Mouse (Mus musculus) neural tube, embryonic 13.5 days (tissue): ENCODE results near the gene Trpc1. TPM values are rescaled to one million over a fixed set of nuclear protein-coding genes. Genes with fewer than 3 reads are reported as not detected.
A peak's percentile ranks its signal among the peaks of the same experiment; 100 is the strongest.

Experiments used
- ATAC-seq: fragments of 200-750 bp; cut with Nextera tagmentation; 2 replicates; pipeline ENCODE4 v1.8.0; 2017; ENCODE audit warnings: low read depth, mild to moderate bottlenecking, moderate TSS enrichment, moderate library complexity
- H3K27ac ChIP-seq: fragments of 300-500 bp; sonication (generic); replicated peaks from 2 replicates; pipeline ENCODE4 v1.5.1; 2015; ENCODE audit warnings: moderate library complexity, mild to moderate bottlenecking, inconsistent platforms
- H3K27me3 ChIP-seq: fragments of 300-500 bp; sonication (generic); 2 replicates; pipeline ENCODE4 v1.6.1; 2015; ENCODE audit warnings: mild to moderate bottlenecking, inconsistent platforms
- H3K36me3 ChIP-seq: fragments of 300-500 bp; sonication (generic); 2 replicates; pipeline ENCODE4 v1.6.1; 2015; ENCODE audit warnings: mild to moderate bottlenecking, inconsistent platforms
- H3K4me1 ChIP-seq: fragments of 300-500 bp; sonication (generic); replicated peaks from 2 replicates; pipeline ENCODE4 v1.6.1; 2015; ENCODE audit warnings: inconsistent platforms
- H3K4me2 ChIP-seq: fragments of 300-500 bp; sonication (generic); 2 replicates; pipeline ENCODE4 v1.6.1; 2015; ENCODE audit warnings: inconsistent platforms, mild to moderate bottlenecking, moderate library complexity
- H3K4me3 ChIP-seq: fragments of 300-500 bp; sonication (generic); 2 replicates; pipeline ENCODE4 v1.5.1; 2015; ENCODE audit warnings: mild to moderate bottlenecking, inconsistent platforms
- H3K9ac ChIP-seq: fragments of 300-500 bp; sonication (generic); 2 replicates; pipeline ENCODE4 v1.6.1; 2015; ENCODE audit warnings: moderate library complexity, mild to moderate bottlenecking, inconsistent platforms
- H3K9me3 ChIP-seq: fragments of 300-500 bp; sonication (generic); 2 replicates; pipeline ENCODE4 v1.6.1; 2016; ENCODE audit warnings: inconsistent platforms
- WGBS: fragments of 180-500 bp; shearing (Covaris S2); methylation state at CpG from one replicate; pipeline ENCODE4 v1.1.7; 2015; 5-methylcytosine and 5-hydroxymethylcytosine counted together
- polyA plus RNA-seq: library from polyadenylated mRNA; unstranded; fragments of >200 nt; fragmentation: Nextera tagmentation; extraction: Ambion mirVana; gene quantifications from 2 replicates; pipeline ENCODE4 v1.2.1, GENCODE M21; 2015

Gene Trpc1
- polyA plus RNA-seq, 1 experiment from 2014 or later, result 5.5 TPM

DNA sequence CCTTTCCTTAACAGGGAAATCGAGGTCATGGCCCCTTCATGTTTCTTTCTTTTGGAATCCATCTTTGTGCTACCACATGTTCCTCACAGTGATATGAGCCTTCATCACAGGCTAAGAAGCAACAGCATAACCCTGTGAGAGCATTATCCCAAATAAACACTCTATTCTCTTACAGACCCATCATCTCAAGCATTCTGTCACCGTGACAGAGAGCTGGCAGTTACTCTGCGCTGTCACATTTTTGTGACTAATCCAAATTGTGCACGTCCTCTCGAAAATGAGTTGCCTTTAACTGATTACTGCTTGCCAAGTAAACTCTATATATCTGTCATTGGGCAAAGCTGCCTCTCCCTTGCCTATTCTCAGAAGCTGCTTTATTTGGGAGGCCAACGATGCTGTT is 84.3 kb downstream of the Trpc1 start:
- H3K9ac ChIP-seq, result no peak overlapping the region

GRCm38 (mm10) chr9:95664290-95664989 is 85.7 kb downstream of the Trpc1 start:
- ATAC-seq, result peak; percentile 74
- 46% methylated on average over 10 of the region's 10 CpGs for WGBS
- Histone ChIP-seq H3K36me3 (no peaks in the 10 kb centered on the region), H3K4me1 (peaks cover 23% of the 10 kb centered on the region), H3K27me3 (no peaks in the 10 kb centered on the region), H3K9me3 (no peaks in the 10 kb centered on the region), H3K4me3 (no peak overlapping the region), H3K27ac (no peak overlapping the region), H3K4me2 (no peak overlapping the region), H3K9ac (no peak overlapping the region)

More for the DNA sequence above, 84.3 kb downstream of the Trpc1 start:
- H3K36me3 ChIP-seq, result no peaks in the 10 kb centered on the region
- ATAC-seq, result no peak
- no peak overlapping the region for H3K4me3 ChIP-seq
- H3K27me3 ChIP-seq, result no peaks in the 10 kb centered on the region
- WGBS, result 86% methylated on average over 6 of the region's 6 CpGs
- H3K27ac ChIP-seq, result no peak overlapping the region
- no peak overlapping the region for H3K4me2 ChIP-seq
- peaks cover 23% of the 10 kb centered on the region for H3K4me1 ChIP-seq
- no peaks in the 10 kb centered on the region for H3K9me3 ChIP-seq

DNA sequence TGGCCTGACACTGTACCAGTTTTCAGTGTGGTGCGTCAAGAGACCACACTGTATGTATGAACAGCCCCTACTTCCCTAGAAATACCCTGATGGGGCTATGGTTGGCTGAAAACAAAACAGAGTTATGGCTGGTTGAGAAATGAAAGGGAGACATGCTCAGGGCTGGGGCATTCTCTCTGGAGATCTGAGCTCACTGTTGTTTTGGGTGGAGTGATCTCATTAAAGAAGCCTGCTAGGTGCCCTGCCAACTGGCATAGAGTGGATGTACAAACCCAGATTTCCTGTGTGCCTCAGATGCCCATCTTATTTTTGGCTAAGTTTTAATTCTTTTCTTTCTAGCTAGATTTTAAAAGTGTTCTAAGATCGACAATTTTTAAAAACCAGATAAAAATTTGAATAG is 92.2 kb downstream of the Trpc1 start:
- 84% methylated on average over 2 of the region's 2 CpGs for WGBS
- H3K36me3 ChIP-seq, result no peaks in the 10 kb centered on the region
- ATAC-seq, result no peak

More for the DNA sequence above, 92.2 kb downstream of the Trpc1 start:
- Histone ChIP-seq H3K4me1 (no peaks in the 10 kb centered on the region), H3K9ac (no peak overlapping the region), H3K9me3 (no peaks in the 10 kb centered on the region), H3K4me2 (no peak overlapping the region), H3K4me3 (no peak overlapping the region), H3K27me3 (no peaks in the 10 kb centered on the region), H3K27ac (no peak overlapping the region)

Other genes with a start within 250 kb of the Trpc1 start
- gene U2surp, start 238.4 kb downstream of the Trpc1 start, polyA plus RNA-seq, result 145 and 161 TPM in 2 replicates
- 4.1 and 4.3 TPM in 2 replicates for gene Paqr9, start 190.7 kb downstream of the Trpc1 start, polyA plus RNA-seq
- gene Pcolce2, start 112.8 kb downstream of the Trpc1 start, polyA plus RNA-seq, result 3.1 and 4.9 TPM in 2 replicates
- gene Pls1, start 94.9 kb upstream of the Trpc1 start, polyA plus RNA-seq, result 3.1 and 5.1 TPM in 2 replicates
- gene Atr, start 107.2 kb upstream of the Trpc1 start, polyA plus RNA-seq, result 13.2 and 14.3 TPM in 2 replicates
- gene Xrn1, start 204.4 kb upstream of the Trpc1 start, polyA plus RNA-seq, result 12.4 and 20.1 TPM in 2 replicates